Mouse (Mus musculus): ENCODE data around the gene Psmd8. TPM values are rescaled to one million over a fixed set of nuclear protein-coding genes. Genes with fewer than 3 reads are reported as not detected.

The Psmd8 gene
- polyA plus RNA-seq, 1 experiment from 2014 or later: 274 TPM

GRCm38 (mm10) chr7:29169231-29170065 is 11.1 kb downstream of the Psmd8 start:
- Histone ChIP-seq H3K4me1 (peaks cover 40% of the 10 kb centered on the region), H3K36me3 (peaks cover 17% of the 10 kb centered on the region), H3K27me3 (peaks cover 37% of the 10 kb centered on the region), H3K4me3 (peak overlapping the region; percentile 83), H3K27ac (replicated peaks) (peak overlapping the region; percentile 86), H3K4me2 (replicated peaks) (peak overlapping the region; percentile 82), H3K9me3 (no peaks in the 10 kb centered on the region), H3K9ac (replicated peaks) (peak overlapping the region; percentile 67)
- WGBS: under 1% methylated on average over 34 of the region's 39 CpGs
- peak; percentile 85 for ATAC-seq (replicated peaks)

DNA sequence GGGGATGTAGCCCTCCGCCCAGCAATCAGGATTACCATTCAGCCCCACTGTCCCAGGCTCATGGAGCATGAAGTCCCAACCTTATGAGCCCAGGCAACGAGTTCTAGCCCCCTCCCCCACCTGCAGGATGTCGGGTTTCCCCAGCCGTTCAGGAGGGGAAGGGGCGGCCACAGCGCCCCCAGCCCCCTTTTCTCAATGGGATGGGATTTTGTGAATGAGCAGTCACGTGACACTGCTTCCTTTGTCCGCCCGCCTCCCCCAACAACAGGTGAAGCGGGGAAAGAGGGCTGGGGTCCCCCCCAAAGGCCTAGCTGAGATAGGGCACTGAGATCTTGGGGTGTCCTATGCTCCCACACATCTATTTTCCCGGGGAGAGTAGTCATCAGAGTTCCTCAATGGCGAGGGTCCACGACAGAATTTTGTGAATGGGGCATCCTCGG is 11.7 kb downstream of the Psmd8 start:
- Histone ChIP-seq H3K36me3 (peaks cover 11% of the 10 kb centered on the region), H3K9me3 (no peaks in the 10 kb centered on the region), H3K4me1 (peaks cover 40% of the 10 kb centered on the region), H3K27me3 (peaks cover 32% of the 10 kb centered on the region), H3K4me3 (peak overlapping the region; percentile 83), H3K9ac (replicated peaks) (peak overlapping the region; percentile 67), H3K27ac (replicated peaks) (peak overlapping the region; percentile 86), H3K4me2 (replicated peaks) (peak overlapping the region; percentile 82)
- peak; percentile 42 for ATAC-seq (replicated peaks)
- under 1% methylated on average over 14 of the region's 14 CpGs for WGBS

- 1% methylated on average over 10 of the region's 10 CpGs for WGBS
- peaks cover 5% of the 10 kb centered on the region; the same call in 1 of the 2 replicates for H3K36me3 ChIP-seq
- H3K4me1 ChIP-seq: peaks cover 40% of the 10 kb centered on the region
- no peaks in the 10 kb centered on the region for H3K9me3 ChIP-seq
- H3K9ac ChIP-seq (replicated peaks): peak overlapping the region; percentile 67
- H3K4me2 ChIP-seq (replicated peaks): peak overlapping the region; percentile 82
- H3K27ac ChIP-seq (replicated peaks): peak overlapping the region; percentile 86; the same call in 1 of the 2 replicates
- H3K27me3 ChIP-seq: peaks cover 26% of the 10 kb centered on the region
- no peak for ATAC-seq (replicated peaks)
- peak overlapping the region; percentile 83 for H3K4me3 ChIP-seq
Measured at GRCm38 (mm10) chr7:29168121-29168695, 12.3 kb downstream of the Psmd8 start.

GRCm38 (mm10) chr7:29167656-29168055 is 12.8 kb downstream of the Psmd8 start:
- Histone ChIP-seq H3K4me3 (peak overlapping the region; percentile 83), H3K27me3 (peaks cover 20% of the 10 kb centered on the region), H3K4me1 (peaks cover 40% of the 10 kb centered on the region), H3K36me3 (0 out of 2 replicates have a peak, but pooled peaks cover under 1% of the 10 kb centered on the region), H3K27ac (replicated peaks) (no peak overlapping the region), H3K9ac (replicated peaks) (no peak overlapping the region), H3K4me2 (replicated peaks) (peak overlapping the region; percentile 82), H3K9me3 (no peaks in the 10 kb centered on the region)
- 12% methylated on average over 19 of the region's 19 CpGs for WGBS
- ATAC-seq (replicated peaks): no peak

DNA sequence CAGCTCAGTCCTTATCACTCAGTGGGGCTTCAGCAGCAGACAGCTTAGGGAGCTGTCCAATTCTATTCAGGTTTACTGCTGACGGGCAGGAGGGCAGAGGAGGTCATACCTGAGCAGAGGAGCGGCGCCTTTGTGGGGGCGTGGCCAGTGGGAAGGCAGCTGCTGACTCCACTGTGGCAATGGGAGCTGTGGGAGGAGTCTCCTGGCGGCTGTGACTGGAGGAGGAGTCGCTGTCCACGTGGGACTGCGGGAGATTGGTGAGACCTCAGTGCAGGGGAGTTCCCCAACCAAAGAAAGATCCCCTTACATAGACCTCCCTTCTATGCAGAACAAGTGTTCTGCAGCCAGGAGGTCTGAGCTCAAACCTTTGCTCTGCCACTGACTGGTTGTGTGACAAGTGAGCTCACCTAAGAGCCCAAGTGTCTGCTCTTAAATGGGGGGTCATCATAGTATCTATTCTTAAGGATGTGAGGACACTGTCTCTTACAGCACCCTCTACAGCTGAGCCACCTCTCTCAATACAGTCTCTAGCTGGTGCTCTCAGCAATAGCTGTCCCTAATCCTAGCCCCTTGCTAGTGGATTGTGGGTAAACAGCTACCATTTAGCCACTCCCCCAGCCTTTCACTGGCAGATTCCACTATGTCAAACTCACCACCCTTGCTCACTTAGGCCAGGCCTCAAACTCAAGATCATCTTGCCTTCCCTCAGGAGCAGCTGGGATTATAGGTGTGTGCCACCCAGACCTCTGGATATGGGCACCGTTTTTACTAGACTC is 17.6 kb downstream of the Psmd8 start:
- ATAC-seq (replicated peaks): no peak
- Histone ChIP-seq H3K36me3 (peaks cover 9% of the 10 kb centered on the region), H3K4me1 (peaks cover 5% of the 10 kb centered on the region), H3K27me3 (peaks cover 6% of the 10 kb centered on the region; the same call in 1 of the 2 replicates), H3K4me3 (no peak overlapping the region), H3K9me3 (no peaks in the 10 kb centered on the region), H3K27ac (replicated peaks) (no peak overlapping the region), H3K4me2 (replicated peaks) (no peak overlapping the region), H3K9ac (replicated peaks) (no peak overlapping the region)
- 29% methylated on average over 9 of the region's 9 CpGs for WGBS

DNA sequence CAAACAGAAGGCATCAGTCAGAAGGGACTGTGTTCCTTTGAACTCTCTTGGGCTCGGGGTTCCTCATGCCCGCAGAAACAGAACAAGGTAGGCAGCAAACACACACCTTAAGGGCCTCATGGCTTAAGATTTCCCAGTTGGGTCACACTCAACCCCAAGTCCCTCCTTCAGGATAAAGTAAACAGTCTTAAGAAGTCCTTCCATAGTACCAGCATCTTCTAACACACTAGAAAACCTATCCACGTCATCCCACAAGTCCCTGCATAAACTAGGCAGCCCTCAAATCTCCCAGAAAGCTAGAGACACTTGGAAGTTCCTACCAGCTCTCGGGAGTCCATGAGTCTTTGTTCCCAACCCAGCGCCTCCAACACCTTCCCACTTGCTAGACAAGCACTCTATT is 18.2 kb downstream of the Psmd8 start:
- no peak overlapping the region for H3K27ac ChIP-seq (replicated peaks)
- H3K36me3 ChIP-seq: peaks cover 9% of the 10 kb centered on the region
- H3K27me3 ChIP-seq: peaks cover 8% of the 10 kb centered on the region; the same call in 1 of the 2 replicates
- H3K4me2 ChIP-seq (replicated peaks): no peak overlapping the region
- ATAC-seq (replicated peaks): no peak
- no peaks in the 10 kb centered on the region for H3K9me3 ChIP-seq
- 85% methylated on average over 5 of the region's 5 CpGs for WGBS
- no peaks in the 10 kb centered on the region for H3K4me1 ChIP-seq
- H3K4me3 ChIP-seq: no peak overlapping the region
- no peak overlapping the region for H3K9ac ChIP-seq (replicated peaks)

- Histone ChIP-seq H3K27ac (replicated peaks) (no peak overlapping the region), H3K27me3 (peaks cover 8% of the 10 kb centered on the region; the same call in 1 of the 2 replicates), H3K36me3 (peaks cover 9% of the 10 kb centered on the region), H3K9me3 (no peaks in the 10 kb centered on the region), H3K4me2 (replicated peaks) (no peak overlapping the region), H3K9ac (replicated peaks) (no peak overlapping the region), H3K4me3 (no peak overlapping the region), H3K4me1 (0 out of 2 replicates have a peak, but pooled peaks cover 7% of the 10 kb centered on the region)
- ATAC-seq (replicated peaks): no peak
- 0% methylated on average over 5 of the region's 5 CpGs for WGBS
Measured at GRCm38 (mm10) chr7:29158264-29158663, 22.2 kb downstream of the Psmd8 start.

- Histone ChIP-seq H3K4me1 (0 out of 2 replicates have a peak, but pooled peaks cover 7% of the 10 kb centered on the region), H3K4me3 (peak within 1 kb of the TSS; percentile 54), H3K4me2 (replicated peaks) (peak within 1 kb of the TSS; percentile 80), H3K27me3 (peaks cover 8% of the 10 kb centered on the region; the same call in 1 of the 2 replicates), H3K9me3 (no peaks in the 10 kb centered on the region), H3K9ac (replicated peaks) (peak within 1 kb of the TSS; percentile 55), H3K36me3 (peaks cover 2% of the 10 kb centered on the region; the same call in 1 of the 2 replicates), H3K27ac (replicated peaks) (peak within 1 kb of the TSS; percentile 84)
- WGBS: 3% methylated on average over 68 of the region's 68 CpGs
- ATAC-seq (replicated peaks): peak; percentile 83
Measured at GRCm38 (mm10) chr7:29155838-29156782, 24.4 kb downstream of the Psmd8 start, which contains the start of gene Fam98c. Gene Fam98c (minus strand): TSS chr7:29156234.

GRCm38 (mm10) chr7:29155196-29155837 is 25.2 kb downstream of the Psmd8 start:
- peaks cover 8% of the 10 kb centered on the region; the same call in 1 of the 2 replicates for H3K27me3 ChIP-seq

DNA sequence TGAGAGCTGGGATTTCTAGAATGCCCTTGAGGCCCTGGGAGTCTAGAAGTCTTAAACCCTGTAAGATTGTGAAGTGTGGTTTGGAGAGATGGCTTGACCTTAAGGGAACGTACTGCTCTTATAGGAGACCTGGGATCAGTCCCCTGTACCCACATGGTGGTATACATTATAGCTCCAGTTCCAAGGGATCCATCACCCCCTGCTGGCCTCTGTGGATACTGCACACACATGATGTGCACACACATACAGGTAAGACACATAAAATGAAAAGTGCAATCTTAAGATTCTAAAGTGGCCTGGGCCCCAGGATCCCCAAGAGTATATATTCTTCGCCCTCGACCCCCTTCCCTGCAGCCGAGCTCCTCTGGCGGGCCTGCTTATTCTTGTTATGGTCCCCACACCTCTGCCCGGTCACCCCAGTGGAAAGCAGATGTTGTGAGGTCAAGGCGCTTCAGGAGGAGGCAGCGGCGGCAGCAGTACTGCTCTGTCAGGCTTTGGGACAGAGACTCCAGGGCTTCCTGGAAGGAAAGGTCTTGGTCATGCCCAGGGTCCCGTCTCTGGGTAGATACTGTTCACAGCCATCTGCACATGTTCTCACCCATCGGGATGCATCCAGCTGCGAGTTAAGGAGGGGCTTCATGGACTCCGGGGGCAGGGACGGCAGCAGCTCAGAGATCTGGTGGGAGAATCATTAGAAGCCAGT is 26.3 kb downstream of the Psmd8 start:
- no peak for ATAC-seq (replicated peaks)
- WGBS: 97% methylated on average over 14 of the region's 14 CpGs

More at GRCm38 (mm10) chr7:29155196-29155837, 25.2 kb downstream of the Psmd8 start:
- 7% methylated on average over 37 of the region's 37 CpGs for WGBS
- Histone ChIP-seq H3K36me3 (no peaks in the 10 kb centered on the region), H3K4me2 (replicated peaks) (peak overlapping the region; percentile 80), H3K4me1 (0 out of 2 replicates have a peak, but pooled peaks cover 7% of the 10 kb centered on the region), H3K4me3 (peak overlapping the region; percentile 54), H3K9ac (replicated peaks) (peak overlapping the region; percentile 55), H3K9me3 (no peaks in the 10 kb centered on the region), H3K27ac (replicated peaks) (peak overlapping the region; percentile 84)
- ATAC-seq (replicated peaks): peak; percentile 93

More for the DNA sequence above, 26.3 kb downstream of the Psmd8 start:
- H3K9ac ChIP-seq (replicated peaks): no peak overlapping the region
- H3K4me3 ChIP-seq: no peak overlapping the region
- H3K27me3 ChIP-seq: peaks cover 8% of the 10 kb centered on the region; the same call in 1 of the 2 replicates
- H3K4me2 ChIP-seq (replicated peaks): no peak overlapping the region
- H3K36me3 ChIP-seq: no peaks in the 10 kb centered on the region
- H3K27ac ChIP-seq (replicated peaks): no peak overlapping the region
- 0 out of 2 replicates have a peak, but pooled peaks cover 7% of the 10 kb centered on the region for H3K4me1 ChIP-seq
- no peaks in the 10 kb centered on the region for H3K9me3 ChIP-seq
